Mouse (Mus musculus) spleen, adult 2 months (tissue): Measurements from ENCODE around the gene Arhgap22. TPM values are rescaled to one million over a fixed set of nuclear protein-coding genes. Genes with fewer than 3 reads are reported as not detected.
A peak's percentile ranks its signal among the peaks of the same experiment; 100 is the strongest.

ENCODE experiments used
- DNase-seq, 2 experiments: peaks; one replicate each; pipeline versions ENCODE4 v3.0.0 to v3.0.0-alpha.2; 2012 to 2021; ENCODE audit warnings: low spot score in 2 of 2, low read depth in 1 of 2
- H3K27ac ChIP-seq: fragments of 200-500 bp; 2 replicates; pipeline ENCODE4 v1.5.1; 2012; ENCODE audit warnings: low read length, inconsistent platforms; ENCODE audit not compliant: insufficient read depth
- H3K27me3 ChIP-seq: fragments of 200-500 bp; 2 replicates; pipeline ENCODE4 v1.6.1; 2012; ENCODE audit warnings: mild to moderate bottlenecking, moderate library complexity, low read length, inconsistent platforms; ENCODE audit not compliant: control insufficient read depth, insufficient read depth
- H3K36me3 ChIP-seq: fragments of 200-500 bp; 2 replicates; pipeline ENCODE4 v1.6.1; 2012; ENCODE audit warnings: mild to moderate bottlenecking, low read length, inconsistent platforms; ENCODE audit not compliant: control insufficient read depth, insufficient read depth
- H3K4me1 ChIP-seq: fragments of 200-500 bp; 2 replicates; pipeline ENCODE4 v1.6.1; 2011; ENCODE audit warnings: inconsistent platforms; ENCODE audit not compliant: control insufficient read depth, insufficient read depth, insufficient read length
- H3K4me3 ChIP-seq: fragments of 200-500 bp; 2 replicates; pipeline ENCODE4 v1.5.1; 2011; ENCODE audit warnings: mild to moderate bottlenecking, inconsistent platforms; ENCODE audit not compliant: insufficient read depth, insufficient read length; ENCODE audit errors: extremely low read depth
- CTCF ChIP-seq: fragments of 200-500 bp; IDR thresholded peaks from 2 replicates; pipeline ENCODE4 v1.5.1; 2011; ENCODE audit warnings: mild to moderate bottlenecking, inconsistent platforms; ENCODE audit not compliant: insufficient read depth, insufficient read length, insufficient replicate concordance; ENCODE audit errors: extremely low read depth
- POLR2A ChIP-seq: fragments of 200-500 bp; IDR thresholded peaks from 2 replicates; pipeline ENCODE4 v1.6.1; 2011; ENCODE audit warnings: low read depth, low read length, inconsistent platforms
- WGBS: fragments of 180-500 bp; shearing (Covaris S2); methylation state at CpG from one replicate; pipeline ENCODE4 v1.1.7; 2018; 5-methylcytosine and 5-hydroxymethylcytosine counted together
- polyA plus RNA-seq: library from polyadenylated mRNA; depleted of rRNA; stranded (reverse); fragments of >200 nt; gene quantifications from 2 replicates; pipeline ENCODE4 v1.2.3, GENCODE M21; 2012; rRNA removed

Gene Arhgap22
- polyA plus RNA-seq = 11.1 and 13.4 TPM in 2 replicates

- no peak within 1 kb of the TSS for H3K27ac ChIP-seq
- WGBS = 10% methylated on average over 28 of the region's 28 CpGs
These were observed at the start of gene Arhgap22 for GRCm38 (mm10) chr14:33213823-33214766. Gene Arhgap22, plus strand, starts transcription at chr14:33214026.

GRCm38 (mm10) chr14:33168750-33169149 lies 45.1 kb upstream of the Arhgap22 start:
- TF ChIP-seq POLR2A = no peak
- TF ChIP-seq CTCF = no peak
- Histone ChIP-seq H3K27me3 (no peaks in the 10 kb centered on the region), H3K27ac (peak overlapping the region; percentile 33; the same call in 1 of the 2 replicates), H3K36me3 (peaks cover 15% of the 10 kb centered on the region), H3K4me3 (no peak overlapping the region), H3K4me1 (peaks cover 23% of the 10 kb centered on the region; the same call in 1 of the 2 replicates)
- no peak for DNase-seq
- 32% methylated on average over 4 of the region's 4 CpGs for WGBS

More at GRCm38 (mm10) chr14:33213823-33214766, at the start of gene Arhgap22:
- DNase-seq = peak in 1 of 2 experiments; percentile 75
- Histone ChIP-seq H3K4me3 (no peak within 1 kb of the TSS), H3K4me1 (peaks cover 6% of the 10 kb centered on the region; the same call in 1 of the 2 replicates), H3K36me3 (no peaks in the 10 kb centered on the region), H3K27me3 (peaks cover 2% of the 10 kb centered on the region; the same call in 1 of the 2 replicates)
- TF ChIP-seq CTCF (peak; percentile 99), POLR2A (no peak)

- no peak for DNase-seq
- Histone ChIP-seq H3K4me3 (no peak overlapping the region), H3K4me1 (peaks cover 26% of the 10 kb centered on the region; the same call in 1 of the 2 replicates), H3K36me3 (peaks cover 11% of the 10 kb centered on the region), H3K27me3 (no peaks in the 10 kb centered on the region), H3K27ac (peak overlapping the region; percentile 19)
- WGBS = 23% methylated on average over 1 of the region's 1 CpGs
- TF ChIP-seq CTCF = no peak
- TF ChIP-seq POLR2A = no peak
These were observed 41.9 kb upstream of the Arhgap22 start for GRCm38 (mm10) chr14:33171942-33172341.

- no peak overlapping the region for H3K4me3 ChIP-seq
- no peaks in the 10 kb centered on the region for H3K27me3 ChIP-seq
- 46% methylated on average over 4 of the region's 4 CpGs for WGBS
- no peak for DNase-seq
- H3K4me1 ChIP-seq = peaks cover 26% of the 10 kb centered on the region; the same call in 1 of the 2 replicates
- TF ChIP-seq POLR2A (no peak), CTCF (no peak)
- peaks cover 7% of the 10 kb centered on the region for H3K36me3 ChIP-seq
- no peak overlapping the region for H3K27ac ChIP-seq
These were observed 38.6 kb upstream of the Arhgap22 start for GRCm38 (mm10) chr14:33175059-33175821.

- WGBS = 84% methylated on average over 5 of the region's 5 CpGs
- DNase-seq = no peak
- H3K27ac ChIP-seq = no peak overlapping the region
- no peak for TF ChIP-seq CTCF
- no peak for TF ChIP-seq POLR2A
- no peaks in the 10 kb centered on the region for H3K27me3 ChIP-seq
- peaks cover 10% of the 10 kb centered on the region; the same call in 1 of the 2 replicates for H3K4me1 ChIP-seq
- H3K4me3 ChIP-seq = no peak overlapping the region
- peaks cover 6% of the 10 kb centered on the region for H3K36me3 ChIP-seq
These were observed 33.7 kb upstream of the Arhgap22 start for GRCm38 (mm10) chr14:33180102-33180501.

- peaks cover 2% of the 10 kb centered on the region; the same call in 1 of the 2 replicates for H3K36me3 ChIP-seq
- peak; percentile 77 to 89 for DNase-seq
- peak within 1 kb of the TSS; percentile 69 for H3K4me3 ChIP-seq
- 8% methylated on average over 11 of the region's 11 CpGs for WGBS
- H3K27ac ChIP-seq = peak within 1 kb of the TSS; percentile 96
- H3K4me1 ChIP-seq = peaks cover 21% of the 10 kb centered on the region; the same call in 1 of the 2 replicates
- TF ChIP-seq POLR2A (no peak), CTCF (no peak)
- H3K27me3 ChIP-seq = no peaks in the 10 kb centered on the region
These were observed 28.6 kb upstream of the Arhgap22 start, which contains the start of gene Wdfy4 for GRCm38 (mm10) chr14:33185068-33185800. Gene Wdfy4, minus strand, starts transcription at chr14:33185508.
